Mouse (Mus musculus): Measurements from ENCODE around the gene Pcca. TPM values are rescaled to one million over a fixed set of nuclear protein-coding genes. Genes with fewer than 3 reads are reported as not detected.
"Not testable (repeated sequence)": the region's sequence is repeated elsewhere in the genome, so short reads cannot be mapped to it uniquely, and the experiment has no call there.

The Pcca gene
- total and polyA plus RNA-seq, 2 experiments, result 26.3 to 54.1 TPM

DNA sequence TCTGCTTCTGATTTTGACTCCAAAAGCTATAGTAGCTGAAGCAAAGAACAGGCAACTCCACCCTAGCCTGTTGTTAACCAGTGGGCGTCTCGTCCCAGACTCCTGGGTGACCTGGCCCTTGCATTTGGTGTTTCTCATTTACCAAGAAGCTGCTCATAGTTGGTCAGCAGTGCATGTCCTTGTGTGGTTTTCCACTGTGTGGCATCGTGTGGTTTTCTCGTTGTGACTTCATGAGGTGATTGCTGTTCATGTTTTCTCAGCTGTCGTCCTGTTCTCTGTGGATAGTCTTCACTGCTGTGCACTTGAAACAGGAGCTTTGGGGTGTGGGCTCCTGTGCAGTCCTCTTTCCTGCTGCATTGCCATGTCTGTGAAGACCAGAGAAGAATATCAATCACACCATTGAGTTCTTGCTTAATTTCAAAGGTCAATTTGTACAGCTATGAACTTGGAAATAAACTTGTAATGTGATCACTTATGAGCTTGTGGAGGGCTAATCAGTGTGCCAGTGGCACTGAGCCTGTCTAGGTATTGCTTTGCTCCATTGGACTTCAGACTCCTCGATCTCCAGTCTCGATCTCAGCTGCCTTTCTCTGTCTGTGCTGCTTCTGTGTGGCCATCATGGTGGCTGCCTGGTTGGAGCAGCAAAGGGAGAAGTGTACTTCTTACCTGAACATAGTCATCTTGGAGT, 40.1 kb downstream of the Pcca start:
- WGBS, result 66% methylated on average over 7 of the region's 7 CpGs
- DNase-seq (ENCODE audit: extremely low read depth, low read depth, low spot score), result peak; percentile 78
- TF ChIP-seq POLR2A (IDR thresholded peaks at IDR 0.05; ENCODE audit: extremely low read depth, insufficient read depth, low read length) (no peak), CTCF (IDR thresholded peaks at IDR 0.05; ENCODE audit: low read depth, low read length) (no peak)
- Histone ChIP-seq H3K4me1 (ENCODE audit: control insufficient read depth, insufficient read depth, low read length) (peaks cover 9% of the 10 kb centered on the region), H3K9ac (ENCODE audit: low read depth, low read length) (no peak overlapping the region), H3K27me3 (ENCODE audit: control insufficient read depth, insufficient read depth, low read length) (no peaks in the 10 kb centered on the region), H3K79me2 (ENCODE audit: control insufficient read depth, insufficient read depth, low read length) (no peaks in the 10 kb centered on the region), H3K36me3 (ENCODE audit: control insufficient read depth, insufficient read depth, low read length) (no peaks in the 10 kb centered on the region; the same call in none of the 2 replicates), H3K4me3 (ENCODE audit: insufficient read depth, low read depth, low read length) (no peak overlapping the region), H3K27ac (replicated peaks; ENCODE audit: insufficient read depth, low read depth, low read length) (no peak overlapping the region)

DNA sequence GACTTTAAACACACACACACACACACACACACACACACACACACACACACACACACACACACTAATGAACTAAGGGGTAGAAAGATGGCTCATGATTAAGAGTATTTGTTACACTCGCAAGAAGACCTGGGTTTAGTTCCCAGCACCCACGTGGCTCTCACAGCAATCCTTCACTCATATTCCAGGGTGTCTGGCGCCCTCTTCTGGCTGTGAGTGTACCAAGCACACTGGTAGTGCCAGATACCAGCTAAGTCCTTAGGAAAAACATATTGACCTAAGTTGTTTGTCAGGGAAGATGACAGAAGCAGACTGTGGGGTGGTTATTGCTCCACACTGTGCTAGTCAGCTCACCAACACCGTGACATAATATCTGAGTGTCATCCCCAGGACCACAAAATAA, 43.7 kb downstream of the Pcca start:
- WGBS, result 88% methylated on average over 4 of the region's 4 CpGs
- no peaks in the 10 kb centered on the region for H3K27me3 ChIP-seq (ENCODE audit: control insufficient read depth, insufficient read depth, low read length)
- no peak overlapping the region for H3K4me3 ChIP-seq (ENCODE audit: insufficient read depth, low read depth, low read length)
- peak; percentile 55 for TF ChIP-seq CTCF (IDR thresholded peaks at IDR 0.05; ENCODE audit: low read depth, low read length)
- no peak for TF ChIP-seq POLR2A (IDR thresholded peaks at IDR 0.05; ENCODE audit: extremely low read depth, insufficient read depth, low read length)
- H3K79me2 ChIP-seq (ENCODE audit: control insufficient read depth, insufficient read depth, low read length), result no peaks in the 10 kb centered on the region; the same call in 1 of the 2 replicates
- H3K4me1 ChIP-seq (ENCODE audit: control insufficient read depth, insufficient read depth, low read length), result peaks cover 15% of the 10 kb centered on the region
- DNase-seq (ENCODE audit: extremely low read depth, low read depth, low spot score), result no peak
- H3K36me3 ChIP-seq (ENCODE audit: control insufficient read depth, insufficient read depth, low read length), result peaks cover 2% of the 10 kb centered on the region
- H3K27ac ChIP-seq (replicated peaks; ENCODE audit: insufficient read depth, low read depth, low read length), result no peak overlapping the region
- no peak overlapping the region for H3K9ac ChIP-seq (ENCODE audit: low read depth, low read length)

DNA sequence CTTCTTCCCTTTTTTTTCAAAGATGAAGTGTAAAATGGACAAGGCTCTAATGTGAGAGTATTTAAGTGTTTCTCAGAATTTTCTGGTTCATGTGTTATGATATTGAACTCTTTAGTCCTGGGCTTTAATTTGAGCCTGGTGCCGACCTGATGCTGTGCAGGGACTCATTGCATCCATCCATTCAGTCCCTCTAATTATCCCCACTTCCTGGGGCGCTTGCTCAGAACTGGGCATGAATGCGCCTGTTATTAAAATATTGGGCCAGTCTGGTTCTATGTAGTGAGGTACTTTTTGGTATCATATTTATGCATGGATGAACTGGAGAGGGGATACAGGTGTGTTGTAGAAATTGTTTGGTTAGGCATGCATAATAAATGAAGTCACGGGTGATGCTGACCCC, 47.9 kb downstream of the Pcca start:
- no peak overlapping the region for H3K27ac ChIP-seq (replicated peaks; ENCODE audit: insufficient read depth, low read depth, low read length)
- H3K79me2 ChIP-seq (ENCODE audit: control insufficient read depth, insufficient read depth, low read length), result no peaks in the 10 kb centered on the region; the same call in 1 of the 2 replicates
- TF ChIP-seq CTCF (IDR thresholded peaks at IDR 0.05; ENCODE audit: low read depth, low read length), result no peak
- TF ChIP-seq POLR2A (IDR thresholded peaks at IDR 0.05; ENCODE audit: extremely low read depth, insufficient read depth, low read length), result no peak
- H3K4me3 ChIP-seq (ENCODE audit: insufficient read depth, low read depth, low read length), result no peak overlapping the region
- peaks cover 13% of the 10 kb centered on the region; the same call in 1 of the 2 replicates for H3K36me3 ChIP-seq (ENCODE audit: control insufficient read depth, insufficient read depth, low read length)
- H3K9ac ChIP-seq (ENCODE audit: low read depth, low read length), result no peak overlapping the region
- no peak for DNase-seq (ENCODE audit: extremely low read depth, low read depth, low spot score)
- H3K4me1 ChIP-seq (ENCODE audit: control insufficient read depth, insufficient read depth, low read length), result peaks cover 6% of the 10 kb centered on the region; the same call in 1 of the 2 replicates
- H3K27me3 ChIP-seq (ENCODE audit: control insufficient read depth, insufficient read depth, low read length), result no peaks in the 10 kb centered on the region
- WGBS, result 93% methylated on average over 4 of the region's 4 CpGs

DNA sequence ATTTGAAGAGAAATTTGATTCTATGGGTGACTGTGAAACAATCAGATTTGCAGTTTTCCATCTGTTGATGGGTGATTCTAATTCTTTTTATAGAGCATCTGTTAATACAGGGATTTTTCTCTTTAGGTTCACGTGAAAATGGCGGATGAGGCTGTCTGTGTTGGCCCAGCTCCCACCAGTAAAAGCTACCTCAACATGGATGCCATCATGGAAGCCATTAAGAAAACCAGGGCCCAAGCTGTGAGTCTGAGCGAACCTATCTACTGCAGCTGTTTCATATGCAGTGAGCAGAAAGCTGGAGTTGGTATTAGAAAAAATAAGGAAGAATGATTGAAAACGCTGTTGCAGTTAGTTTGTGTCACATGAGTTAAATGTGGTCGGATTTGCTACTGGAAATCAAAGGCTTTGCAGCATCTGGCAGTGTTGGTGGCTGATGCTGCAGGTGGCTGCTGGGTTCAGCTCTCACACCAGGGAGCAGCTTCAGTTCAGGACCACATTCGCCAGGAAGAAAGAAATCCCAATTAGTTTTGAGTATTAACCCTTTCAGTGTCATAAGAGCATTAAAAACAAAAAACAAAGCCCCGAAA, 48.5 kb downstream of the Pcca start:
- DNase-seq (ENCODE audit: extremely low read depth, low read depth, low spot score), result no peak
- no peaks in the 10 kb centered on the region; the same call in 1 of the 2 replicates for H3K79me2 ChIP-seq (ENCODE audit: control insufficient read depth, insufficient read depth, low read length)
- H3K36me3 ChIP-seq (ENCODE audit: control insufficient read depth, insufficient read depth, low read length), result peaks cover 13% of the 10 kb centered on the region; the same call in 1 of the 2 replicates
- no peak for TF ChIP-seq CTCF (IDR thresholded peaks at IDR 0.05; ENCODE audit: low read depth, low read length)
- no peak for TF ChIP-seq POLR2A (IDR thresholded peaks at IDR 0.05; ENCODE audit: extremely low read depth, insufficient read depth, low read length)
- H3K4me1 ChIP-seq (ENCODE audit: control insufficient read depth, insufficient read depth, low read length), result peaks cover 6% of the 10 kb centered on the region; the same call in 1 of the 2 replicates
- H3K9ac ChIP-seq (ENCODE audit: low read depth, low read length), result no peak overlapping the region
- no peaks in the 10 kb centered on the region for H3K27me3 ChIP-seq (ENCODE audit: control insufficient read depth, insufficient read depth, low read length)
- 91% methylated on average over 7 of the region's 7 CpGs for WGBS
- no peak overlapping the region for H3K4me3 ChIP-seq (ENCODE audit: insufficient read depth, low read depth, low read length)
- H3K27ac ChIP-seq (replicated peaks; ENCODE audit: insufficient read depth, low read depth, low read length), result no peak overlapping the region

DNA sequence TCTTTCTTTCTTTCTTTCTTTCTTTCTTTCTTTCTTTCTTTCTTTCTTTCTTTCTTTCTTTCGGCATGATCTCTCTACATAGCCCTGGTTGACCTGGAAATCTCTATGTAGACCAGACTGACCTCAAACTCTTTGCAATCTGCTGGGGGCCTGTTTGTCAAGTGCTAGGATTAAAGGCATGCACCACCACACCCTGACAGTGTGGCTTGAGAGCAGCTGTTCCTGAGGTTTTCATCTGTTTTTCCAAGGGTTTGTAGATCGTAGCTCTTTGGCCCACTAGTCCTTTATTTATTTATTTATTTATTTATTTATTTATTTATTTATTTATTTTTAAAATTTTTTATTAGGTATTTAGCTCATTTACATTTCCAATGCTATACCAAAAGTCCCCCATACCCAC, 50.0 kb downstream of the Pcca start:
- H3K79me2 ChIP-seq (ENCODE audit: control insufficient read depth, insufficient read depth, low read length); H3K4me3 ChIP-seq (ENCODE audit: insufficient read depth, low read depth, low read length); H3K27me3 ChIP-seq (ENCODE audit: control insufficient read depth, insufficient read depth, low read length); H3K4me1 ChIP-seq (ENCODE audit: control insufficient read depth, insufficient read depth, low read length); H3K9ac ChIP-seq (ENCODE audit: low read depth, low read length); DNase-seq (ENCODE audit: extremely low read depth, low read depth, low spot score); H3K27ac ChIP-seq (replicated peaks; ENCODE audit: insufficient read depth, low read depth, low read length): not testable (repeated sequence)
- 98% methylated on average over 2 of the region's 2 CpGs for WGBS
- peaks cover 13% of the 10 kb centered on the region; the same call in 1 of the 2 replicates for H3K36me3 ChIP-seq (ENCODE audit: control insufficient read depth, insufficient read depth, low read length)

DNA sequence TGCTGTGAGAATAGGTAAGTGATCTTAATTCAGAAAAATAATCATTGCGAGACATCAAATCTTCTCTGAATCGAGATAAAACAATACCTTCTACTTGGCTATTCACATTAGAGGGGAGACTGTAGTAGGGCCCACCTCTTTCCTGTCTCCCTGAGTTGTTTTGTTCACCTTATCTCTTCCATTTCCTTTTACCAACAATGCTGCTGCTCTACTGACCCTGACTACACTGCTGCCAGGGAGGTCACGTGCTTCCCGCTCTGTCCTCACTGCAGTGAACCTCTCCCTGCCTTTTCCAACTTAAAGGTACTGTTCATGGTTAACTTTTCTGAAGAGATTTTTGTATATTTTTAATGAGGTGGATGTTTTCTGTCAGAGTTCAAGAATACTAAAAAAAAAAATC, 52.8 kb downstream of the Pcca start:
- peaks cover 15% of the 10 kb centered on the region; the same call in 1 of the 2 replicates for H3K36me3 ChIP-seq (ENCODE audit: control insufficient read depth, insufficient read depth, low read length)
- H3K9ac ChIP-seq (ENCODE audit: low read depth, low read length), result no peak overlapping the region
- H3K4me1 ChIP-seq (ENCODE audit: control insufficient read depth, insufficient read depth, low read length), result no peaks in the 10 kb centered on the region
- 58% methylated on average over 4 of the region's 4 CpGs for WGBS
- H3K79me2 ChIP-seq (ENCODE audit: control insufficient read depth, insufficient read depth, low read length), result no peaks in the 10 kb centered on the region; the same call in 1 of the 2 replicates
- no peak overlapping the region for H3K27ac ChIP-seq (replicated peaks; ENCODE audit: insufficient read depth, low read depth, low read length)
- no peak for DNase-seq (ENCODE audit: extremely low read depth, low read depth, low spot score)
- TF ChIP-seq POLR2A (IDR thresholded peaks at IDR 0.05; ENCODE audit: extremely low read depth, insufficient read depth, low read length) (no peak), CTCF (IDR thresholded peaks at IDR 0.05; ENCODE audit: low read depth, low read length) (no peak)
- H3K27me3 ChIP-seq (ENCODE audit: control insufficient read depth, insufficient read depth, low read length), result no peaks in the 10 kb centered on the region
- no peak overlapping the region for H3K4me3 ChIP-seq (ENCODE audit: insufficient read depth, low read depth, low read length)
